Mouse (Mus musculus): ENCODE results near the gene Faf2. TPM values are rescaled to one million over a fixed set of nuclear protein-coding genes. Genes with fewer than 3 reads are reported as not detected.

Faf2 gene
- total and polyA plus RNA-seq, 3 experiments: 40.8 to 51.7 (median 43.7) TPM

DNA sequence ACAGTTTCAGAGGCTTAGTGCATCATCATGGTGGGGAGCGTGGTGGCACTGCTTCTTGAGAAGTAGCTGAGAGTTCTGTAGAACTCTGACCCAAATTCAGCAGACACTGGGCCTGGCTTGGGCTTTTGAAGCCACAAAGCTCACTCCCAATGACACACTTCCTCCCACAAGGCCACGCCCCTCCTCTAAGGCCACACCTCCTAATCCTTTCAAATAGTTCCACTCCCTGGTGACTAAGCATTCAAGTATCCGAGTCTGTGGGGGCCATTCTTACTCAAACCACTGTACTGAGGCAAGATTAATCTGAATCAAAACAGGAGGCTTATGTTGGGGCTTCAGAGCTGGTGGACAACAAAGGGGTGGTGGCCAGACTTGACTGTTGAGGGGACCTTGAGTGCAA is 89.3 kb downstream of the Faf2 start:
- no peaks in the 10 kb centered on the region for H3K4me1 ChIP-seq (ENCODE audit: control insufficient read depth in 1 of 2, insufficient read depth in 2 of 2)
- H3K9me3 ChIP-seq (replicated peaks; ENCODE audit: low read length): peaks cover 13% of the 10 kb centered on the region
- H3K36me3 ChIP-seq (replicated peaks in 1 of 2; ENCODE audit: control insufficient read depth in 1 of 2, insufficient read depth in 1 of 2, low read length in 1 of 2): no peaks in the 10 kb centered on the region
- H3K27ac ChIP-seq (ENCODE audit: insufficient read depth, low read depth): no peak overlapping the region
- no peak for DNase-seq (ENCODE audit: extremely low read depth)
- dilution Hi-C loops (cut with MboI; ENCODE audit: extremely low pct_ligation_motif_present, extremely low pct_unique_long_range_greater_than_20kb, low sequenced_read_pairs): no loop called here
- in situ Hi-C loops (cut with MboI; ENCODE audit: low pct_ligation_motif_present, low pct_unique_long_range_greater_than_20kb, low sequenced_read_pairs): no loop called here
- peaks cover 77% of the 10 kb centered on the region for H3K27me3 ChIP-seq (replicated peaks)
- H3K4me3 ChIP-seq (replicated peaks in 1 of 3; ENCODE audit: low read depth in 2 of 3, low read length in 2 of 3, poor library complexity in 1 of 3): no peak overlapping the region
- H3K4me2 ChIP-seq (ENCODE audit: insufficient read depth, low read depth, poor library complexity, severe bottlenecking): no peak overlapping the region
- H3K9ac ChIP-seq (ENCODE audit: insufficient read depth, low read depth): no peak overlapping the region
- H3K79me2 ChIP-seq (replicated peaks; ENCODE audit: control insufficient read depth, extremely low read depth, insufficient read depth, poor library complexity, severe bottlenecking): no peaks in the 10 kb centered on the region
- TF ChIP-seq PAX5 (IDR thresholded peaks at IDR 0.05; ENCODE audit: low read length) (no peak), RAD21 (IDR thresholded peaks at IDR 0.05; ENCODE audit: low read depth, low read length) (no peak), CHD1 (IDR thresholded peaks at IDR 0.05; ENCODE audit: low read depth, low read length) (no peak), JUN (IDR thresholded peaks at IDR 0.05; ENCODE audit: insufficient read depth, low read depth, low read length) (no peak), GABPA (IDR thresholded peaks at IDR 0.05; ENCODE audit: insufficient replicate concordance, low read depth, low read length) (no peak), IRF4 (IDR thresholded peaks at IDR 0.05; ENCODE audit: low read depth, low read length) (no peak)

Other genes starting within 250 kb of the Faf2 start
- gene Thoc3, start 152.9 kb upstream of the Faf2 start, total RNA-seq (2012; rRNA removed): 77.5 and 84.5 TPM in 2 replicates
- gene Thoc3, start 152.9 kb upstream of the Faf2 start, total RNA-seq (2014; rRNA removed): 72.1 and 81.8 TPM in 2 replicates
- gene Thoc3, start 152.9 kb upstream of the Faf2 start, polyA plus RNA-seq (2012; ENCODE audit: insufficient read length, low read depth): 93.1 and 98.7 TPM in 2 replicates
- gene Simc1, start 118.0 kb upstream of the Faf2 start, total RNA-seq (2012; rRNA removed): 6.8 and 8.1 TPM in 2 replicates
- 4.8 and 6.2 TPM in 2 replicates for gene Simc1, start 118.0 kb upstream of the Faf2 start, total RNA-seq (2014; rRNA removed)
- 16.0 and 16.6 TPM in 2 replicates for gene Simc1, start 118.0 kb upstream of the Faf2 start, polyA plus RNA-seq (2012; ENCODE audit: insufficient read length, low read depth)
- gene 4833439L19Rik, start 56.3 kb upstream of the Faf2 start, total RNA-seq (2012; rRNA removed): 25.0 and 26.4 TPM in 2 replicates
- gene 4833439L19Rik, start 56.3 kb upstream of the Faf2 start, total RNA-seq (2014; rRNA removed): 23.1 and 23.5 TPM in 2 replicates
- 23.0 and 23.5 TPM in 2 replicates for gene 4833439L19Rik, start 56.3 kb upstream of the Faf2 start, polyA plus RNA-seq (2012; ENCODE audit: insufficient read length, low read depth)
- gene Arl10, start 46.8 kb upstream of the Faf2 start, total RNA-seq (2012; rRNA removed): 14.6 and 17.4 TPM in 2 replicates
- gene Arl10, start 46.8 kb upstream of the Faf2 start, total RNA-seq (2014; rRNA removed): 1.7 TPM in 2 replicates
- gene Arl10, start 46.8 kb upstream of the Faf2 start, polyA plus RNA-seq (2012; ENCODE audit: insufficient read length, low read depth): 2.5 and 2.9 TPM in 2 replicates
- 100 and 137 TPM in 2 replicates for gene Nop16, start 31.7 kb upstream of the Faf2 start, total RNA-seq (2012; rRNA removed)
- 127 and 132 TPM in 2 replicates for gene Nop16, start 31.7 kb upstream of the Faf2 start, total RNA-seq (2014; rRNA removed)
- 187 and 197 TPM in 2 replicates for gene Nop16, start 31.7 kb upstream of the Faf2 start, polyA plus RNA-seq (2012; ENCODE audit: insufficient read length, low read depth)
- gene Higd2a, start 31.6 kb upstream of the Faf2 start, total RNA-seq (2012; rRNA removed): 75.7 and 86.0 TPM in 2 replicates
- 44.2 and 51.6 TPM in 2 replicates for gene Higd2a, start 31.6 kb upstream of the Faf2 start, total RNA-seq (2014; rRNA removed)
- 89.8 and 106 TPM in 2 replicates for gene Higd2a, start 31.6 kb upstream of the Faf2 start, polyA plus RNA-seq (2012; ENCODE audit: insufficient read length, low read depth)
- 17.9 and 18.9 TPM in 2 replicates for gene Cltb, start 10.4 kb upstream of the Faf2 start, total RNA-seq (2012; rRNA removed)
- 9.2 and 10.2 TPM in 2 replicates for gene Cltb, start 10.4 kb upstream of the Faf2 start, total RNA-seq (2014; rRNA removed)
- gene Cltb, start 10.4 kb upstream of the Faf2 start, polyA plus RNA-seq (2012; ENCODE audit: insufficient read length, low read depth): 19.5 and 27.2 TPM in 2 replicates
- gene Rnf44, start 72.1 kb downstream of the Faf2 start, total RNA-seq (2012; rRNA removed): 12.3 TPM in 2 replicates
- 5.6 and 6.7 TPM in 2 replicates for gene Rnf44, start 72.1 kb downstream of the Faf2 start, total RNA-seq (2014; rRNA removed)
- gene Rnf44, start 72.1 kb downstream of the Faf2 start, polyA plus RNA-seq (2012; ENCODE audit: insufficient read length, low read depth): 32.5 and 38.1 TPM in 2 replicates
- not detected in 2 replicates for gene Cdhr2, start 79.7 kb downstream of the Faf2 start, total RNA-seq (2012; rRNA removed)
- not detected in 2 replicates for gene Cdhr2, start 79.7 kb downstream of the Faf2 start, total RNA-seq (2014; rRNA removed)
- not detected in 2 replicates for gene Cdhr2, start 79.7 kb downstream of the Faf2 start, polyA plus RNA-seq (2012; ENCODE audit: insufficient read length, low read depth)
- gene Gprin1, start 128.1 kb downstream of the Faf2 start, total RNA-seq (2012; rRNA removed): not detected in 2 replicates
- gene Gprin1, start 128.1 kb downstream of the Faf2 start, total RNA-seq (2014; rRNA removed): not detected in 2 replicates
- not detected in 2 replicates for gene Gprin1, start 128.1 kb downstream of the Faf2 start, polyA plus RNA-seq (2012; ENCODE audit: insufficient read length, low read depth)
- gene Sncb, start 144.8 kb downstream of the Faf2 start, total RNA-seq (2012; rRNA removed): not detected in 2 replicates
- not detected in 2 replicates for gene Sncb, start 144.8 kb downstream of the Faf2 start, total RNA-seq (2014; rRNA removed)
- gene Sncb, start 144.8 kb downstream of the Faf2 start, polyA plus RNA-seq (2012; ENCODE audit: insufficient read length, low read depth): not detected in 2 replicates
- gene Eif4e1b, start 162.2 kb downstream of the Faf2 start, total RNA-seq (2012; rRNA removed): not detected in 2 replicates
- gene Eif4e1b, start 162.2 kb downstream of the Faf2 start, total RNA-seq (2014; rRNA removed): not detected in 2 replicates
- gene Eif4e1b, start 162.2 kb downstream of the Faf2 start, polyA plus RNA-seq (2012; ENCODE audit: insufficient read length, low read depth): not detected in 2 replicates
- gene Tspan17, start 167.6 kb downstream of the Faf2 start, total RNA-seq (2012; rRNA removed): 0.63 and 0.68 TPM in 2 replicates
- gene Tspan17, start 167.6 kb downstream of the Faf2 start, total RNA-seq (2014; rRNA removed): 0.19 TPM in 1 of 2 replicates, not detected in the other
- 0.61 and 0.91 TPM in 2 replicates for gene Tspan17, start 167.6 kb downstream of the Faf2 start, polyA plus RNA-seq (2012; ENCODE audit: insufficient read length, low read depth)

Measured in CH12.LX (cell line).